Mouse (Mus musculus): ENCODE measurements at regions not wholly inside any gene's neighbourhood (a gene's known extent, or its start where the extent isn't known, plus 50 kb on each side); places are given as distances from the start of the nearest gene placed in this dataset.

GRCm38 (mm10) chr9:32006350-32006749 is 93.1 kb upstream of the Barx2 start:
- no peak overlapping the region for H3K4me2 ChIP-seq (replicated peaks)
- no peaks in the 10 kb centered on the region for H3K27me3 ChIP-seq
- H3K27ac ChIP-seq: no peak overlapping the region
- H3K9ac ChIP-seq: no peak overlapping the region
- H3K36me3 ChIP-seq: no peaks in the 10 kb centered on the region
- WGBS: 68% methylated on average over 4 of the region's 4 CpGs
- no peak for ATAC-seq (ENCODE audit: insufficient number of reproducible peaks, insufficient read depth, low FRiP score, low TSS enrichment)
- H3K4me3 ChIP-seq: no peak overlapping the region
- no peaks in the 10 kb centered on the region for H3K4me1 ChIP-seq
- no peaks in the 10 kb centered on the region for H3K9me3 ChIP-seq

DNA sequence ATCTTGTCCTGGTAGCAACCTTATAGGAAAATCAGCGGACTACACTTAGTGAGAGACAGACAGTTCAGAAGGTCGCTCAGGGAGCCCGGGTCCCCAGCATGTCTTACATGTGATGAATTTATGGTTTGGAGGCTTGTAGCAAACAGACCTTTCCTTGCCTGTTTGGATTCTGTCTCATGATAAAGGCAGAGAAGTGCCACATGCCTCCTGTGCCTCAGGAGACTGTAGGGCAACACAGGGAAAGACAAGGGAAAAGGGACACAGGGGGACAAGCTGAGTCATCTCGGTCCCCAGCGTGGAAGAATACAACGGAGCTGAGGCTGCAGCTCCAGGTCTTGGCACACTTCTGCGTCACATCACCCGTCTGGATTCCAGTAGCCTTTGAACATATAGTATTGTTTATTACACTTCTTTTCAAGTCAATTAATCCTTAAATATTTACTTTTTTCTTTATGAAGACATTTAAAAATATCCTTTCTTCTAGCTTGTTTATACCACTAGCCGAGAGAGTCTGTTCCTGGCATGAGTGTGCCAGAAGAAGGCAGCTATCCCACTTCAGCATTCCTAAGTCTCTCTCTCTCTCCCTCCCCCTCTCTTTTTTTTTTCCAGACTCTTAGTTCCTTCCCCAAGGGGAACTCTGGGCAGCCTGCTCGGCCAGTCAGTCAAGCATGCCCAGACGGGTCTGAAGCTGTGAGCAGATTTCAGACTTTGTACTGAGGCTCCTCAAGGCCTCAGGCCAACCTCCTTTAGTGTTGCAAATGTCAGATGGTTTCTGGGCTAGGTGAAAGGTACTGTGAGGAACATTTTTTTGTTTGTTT is 97.9 kb upstream of the Barx2 start:
- WGBS: 45% methylated on average over 11 of the region's 11 CpGs
- Histone ChIP-seq H3K4me3 (no peak overlapping the region), H3K27ac (no peak overlapping the region), H3K36me3 (no peaks in the 10 kb centered on the region), H3K27me3 (no peaks in the 10 kb centered on the region), H3K9me3 (no peaks in the 10 kb centered on the region), H3K4me2 (replicated peaks) (no peak overlapping the region), H3K9ac (no peak overlapping the region), H3K4me1 (no peaks in the 10 kb centered on the region)
- ATAC-seq (ENCODE audit: insufficient number of reproducible peaks, insufficient read depth, low FRiP score, low TSS enrichment): peak; percentile 28; the same call in 1 of the 2 replicates

DNA sequence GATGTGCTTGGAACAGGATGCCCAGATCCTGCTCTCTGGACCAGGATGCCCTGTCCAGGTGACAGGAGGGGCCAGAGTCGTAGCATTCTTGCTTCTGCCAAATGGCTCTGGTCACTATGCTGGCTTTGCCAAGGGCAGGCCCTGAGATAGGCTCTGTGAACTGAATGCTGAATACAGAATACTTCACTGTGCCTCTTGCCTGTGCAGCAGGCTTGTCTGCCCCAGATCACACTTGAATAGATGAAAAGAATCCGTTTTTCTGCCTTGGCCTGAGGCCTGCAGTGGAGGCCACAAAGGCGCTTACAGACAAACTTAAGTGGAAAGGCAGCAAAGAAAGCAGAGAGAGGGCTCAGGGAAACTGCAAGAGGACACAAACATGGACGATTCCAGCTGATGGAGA is 99.7 kb upstream of the Arhgap32 start:
- Histone ChIP-seq H3K4me2 (replicated peaks) (no peak overlapping the region), H3K4me1 (peaks cover 5% of the 10 kb centered on the region), H3K36me3 (no peaks in the 10 kb centered on the region), H3K4me3 (no peak overlapping the region), H3K27ac (no peak overlapping the region), H3K27me3 (no peaks in the 10 kb centered on the region), H3K9ac (no peak overlapping the region), H3K9me3 (no peaks in the 10 kb centered on the region)
- no peak for ATAC-seq (ENCODE audit: insufficient number of reproducible peaks, insufficient read depth, low FRiP score, low TSS enrichment)
- WGBS: 42% methylated on average over 4 of the region's 4 CpGs

DNA sequence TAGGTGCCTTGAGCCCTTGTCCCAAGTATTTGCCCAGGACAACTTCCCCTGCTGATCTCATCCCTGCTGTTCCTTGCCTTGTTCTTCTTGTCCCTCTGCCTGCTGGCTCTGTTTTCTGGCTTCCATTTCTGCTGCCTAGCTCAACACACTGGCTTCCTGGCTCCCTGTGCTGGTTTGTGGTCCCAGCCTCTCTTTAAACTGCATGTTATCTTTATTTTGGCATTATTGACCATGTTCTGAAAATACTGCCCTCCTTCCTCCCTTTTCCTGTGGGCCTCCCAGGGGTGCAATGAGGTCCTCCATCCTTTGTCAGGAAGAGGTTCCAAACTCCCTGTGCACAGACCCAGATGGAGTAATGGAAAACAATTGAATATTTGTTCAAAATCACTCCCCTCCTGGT is 97.9 kb upstream of the Arhgap32 start:
- H3K9me3 ChIP-seq: no peaks in the 10 kb centered on the region
- H3K9ac ChIP-seq: no peak overlapping the region
- ATAC-seq (ENCODE audit: insufficient number of reproducible peaks, insufficient read depth, low FRiP score, low TSS enrichment): no peak
- H3K4me2 ChIP-seq (replicated peaks): no peak overlapping the region
- H3K4me1 ChIP-seq: peaks cover 12% of the 10 kb centered on the region
- no peaks in the 10 kb centered on the region for H3K27me3 ChIP-seq
- no peaks in the 10 kb centered on the region for H3K36me3 ChIP-seq
- H3K27ac ChIP-seq: no peak overlapping the region
- H3K4me3 ChIP-seq: no peak overlapping the region

- no peak overlapping the region for H3K27ac ChIP-seq
- H3K4me2 ChIP-seq (replicated peaks): no peak overlapping the region
- WGBS: 77% methylated on average over 5 of the region's 5 CpGs
- no peak overlapping the region for H3K4me3 ChIP-seq
- H3K27me3 ChIP-seq: no peaks in the 10 kb centered on the region
- H3K9me3 ChIP-seq: no peaks in the 10 kb centered on the region
- no peaks in the 10 kb centered on the region for H3K36me3 ChIP-seq
- H3K9ac ChIP-seq: no peak overlapping the region
- peaks cover 12% of the 10 kb centered on the region for H3K4me1 ChIP-seq
- no peak for ATAC-seq (ENCODE audit: insufficient number of reproducible peaks, insufficient read depth, low FRiP score, low TSS enrichment)
Measured at GRCm38 (mm10) chr9:32019786-32020185, 96.2 kb upstream of the Arhgap32 start.

- no peak for ATAC-seq (ENCODE audit: insufficient number of reproducible peaks, insufficient read depth, low FRiP score, low TSS enrichment)
- Histone ChIP-seq H3K27me3 (no peaks in the 10 kb centered on the region), H3K4me2 (replicated peaks) (no peak overlapping the region), H3K9ac (no peak overlapping the region), H3K4me3 (no peak overlapping the region), H3K4me1 (peaks cover 12% of the 10 kb centered on the region), H3K36me3 (no peaks in the 10 kb centered on the region), H3K9me3 (no peaks in the 10 kb centered on the region), H3K27ac (peak overlapping the region; percentile 32; the same call in 1 of the 2 replicates)
- 26% methylated on average over 13 of the region's 13 CpGs for WGBS
Measured at GRCm38 (mm10) chr9:32020942-32021731, 94.8 kb upstream of the Arhgap32 start.

GRCm38 (mm10) chr9:32021755-32022154 is 94.2 kb upstream of the Arhgap32 start:
- Histone ChIP-seq H3K4me1 (peaks cover 12% of the 10 kb centered on the region), H3K4me2 (replicated peaks) (no peak overlapping the region)

DNA sequence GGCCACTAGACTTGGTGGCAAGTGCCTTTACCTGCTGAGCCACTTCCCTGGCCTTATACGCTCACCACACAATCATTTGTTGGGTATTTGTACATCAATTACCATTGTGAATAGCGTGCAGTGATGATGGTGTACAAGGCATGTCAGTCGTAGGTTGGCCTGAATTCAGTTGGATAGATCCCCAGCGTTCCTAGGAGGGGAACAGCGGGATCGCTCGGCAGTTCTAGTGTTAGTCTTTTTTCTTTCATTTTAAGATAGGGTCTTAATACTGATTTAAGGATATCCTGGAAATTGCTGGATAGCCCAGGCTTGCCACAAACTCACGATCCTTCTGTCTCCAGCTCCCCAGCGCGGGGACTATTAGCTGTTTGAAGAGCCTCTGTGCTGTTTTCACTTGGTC is 92.9 kb upstream of the Arhgap32 start:
- WGBS: 90% methylated on average over 10 of the region's 10 CpGs
- peaks cover 12% of the 10 kb centered on the region for H3K4me1 ChIP-seq
- H3K9ac ChIP-seq: no peak overlapping the region
- no peaks in the 10 kb centered on the region for H3K9me3 ChIP-seq
- H3K27me3 ChIP-seq: no peaks in the 10 kb centered on the region
- no peak overlapping the region for H3K27ac ChIP-seq
- no peak overlapping the region for H3K4me3 ChIP-seq
- no peak overlapping the region for H3K4me2 ChIP-seq (replicated peaks)
- ATAC-seq (ENCODE audit: insufficient number of reproducible peaks, insufficient read depth, low FRiP score, low TSS enrichment): no peak
- no peaks in the 10 kb centered on the region for H3K36me3 ChIP-seq

More at GRCm38 (mm10) chr9:32021755-32022154, 94.2 kb upstream of the Arhgap32 start:
- peak overlapping the region; percentile 32; the same call in 1 of the 2 replicates for H3K27ac ChIP-seq
- H3K9me3 ChIP-seq: no peaks in the 10 kb centered on the region
- ATAC-seq (ENCODE audit: insufficient number of reproducible peaks, insufficient read depth, low FRiP score, low TSS enrichment): no peak
- H3K36me3 ChIP-seq: no peaks in the 10 kb centered on the region
- H3K9ac ChIP-seq: no peak overlapping the region
- no peak overlapping the region for H3K4me3 ChIP-seq
- 23% methylated on average over 3 of the region's 3 CpGs for WGBS
- H3K27me3 ChIP-seq: no peaks in the 10 kb centered on the region

GRCm38 (mm10) chr9:32024767-32025166 is 91.2 kb upstream of the Arhgap32 start:
- 40% methylated on average over 5 of the region's 5 CpGs for WGBS
- H3K27me3 ChIP-seq: no peaks in the 10 kb centered on the region
- no peak for ATAC-seq (ENCODE audit: insufficient number of reproducible peaks, insufficient read depth, low FRiP score, low TSS enrichment)
- no peak overlapping the region for H3K4me2 ChIP-seq (replicated peaks)
- H3K4me3 ChIP-seq: no peak overlapping the region
- no peaks in the 10 kb centered on the region for H3K9me3 ChIP-seq
- H3K4me1 ChIP-seq: peaks cover 12% of the 10 kb centered on the region
- no peak overlapping the region for H3K9ac ChIP-seq
- no peak overlapping the region for H3K27ac ChIP-seq
- no peaks in the 10 kb centered on the region for H3K36me3 ChIP-seq

DNA sequence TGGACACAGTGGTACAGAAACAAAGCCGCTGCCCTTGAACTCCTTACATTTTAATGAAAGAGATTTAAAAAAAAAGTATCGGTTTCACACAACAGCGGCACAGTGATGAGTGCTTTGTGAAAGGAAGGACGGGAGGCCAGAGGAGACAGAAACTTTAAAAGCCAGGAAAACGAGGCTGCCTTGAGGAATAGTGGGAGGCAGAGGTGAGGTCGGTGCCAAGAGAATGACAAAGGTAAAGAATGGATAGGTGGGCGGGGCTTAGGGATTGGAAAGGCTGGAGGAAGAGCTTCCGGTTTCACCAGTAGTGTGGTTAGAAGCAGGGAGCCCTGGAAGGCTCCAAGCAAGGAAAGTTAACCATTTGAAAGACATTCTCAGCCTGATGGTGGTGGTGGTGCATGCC is 88.0 kb upstream of the Arhgap32 start:
- Histone ChIP-seq H3K4me1 (no peaks in the 10 kb centered on the region), H3K36me3 (no peaks in the 10 kb centered on the region), H3K9ac (no peak overlapping the region), H3K9me3 (no peaks in the 10 kb centered on the region), H3K27me3 (no peaks in the 10 kb centered on the region), H3K4me3 (no peak overlapping the region), H3K27ac (no peak overlapping the region), H3K4me2 (replicated peaks) (no peak overlapping the region)
- no peak for ATAC-seq (ENCODE audit: insufficient number of reproducible peaks, insufficient read depth, low FRiP score, low TSS enrichment)
- 26% methylated on average over 8 of the region's 8 CpGs for WGBS

GRCm38 (mm10) chr9:32029001-32029400 is 86.9 kb upstream of the Arhgap32 start:
- H3K4me1 ChIP-seq: peaks cover 9% of the 10 kb centered on the region
- no peaks in the 10 kb centered on the region for H3K36me3 ChIP-seq
- no peaks in the 10 kb centered on the region for H3K27me3 ChIP-seq
- ATAC-seq (ENCODE audit: insufficient number of reproducible peaks, insufficient read depth, low FRiP score, low TSS enrichment): no peak
- no peaks in the 10 kb centered on the region for H3K9me3 ChIP-seq
- no peak overlapping the region for H3K4me3 ChIP-seq
- H3K9ac ChIP-seq: no peak overlapping the region
- 93% methylated on average over 1 of the region's 1 CpGs for WGBS
- H3K4me2 ChIP-seq (replicated peaks): no peak overlapping the region
- H3K27ac ChIP-seq: no peak overlapping the region

- H3K27ac ChIP-seq: no peak overlapping the region
- no peak overlapping the region for H3K4me3 ChIP-seq
- peaks cover 14% of the 10 kb centered on the region for H3K4me1 ChIP-seq
- H3K4me2 ChIP-seq (replicated peaks): no peak overlapping the region
- no peak overlapping the region for H3K9ac ChIP-seq
- no peak for ATAC-seq (ENCODE audit: insufficient number of reproducible peaks, insufficient read depth, low FRiP score, low TSS enrichment)
- WGBS: 69% methylated on average over 2 of the region's 2 CpGs
- no peaks in the 10 kb centered on the region for H3K9me3 ChIP-seq
- no peaks in the 10 kb centered on the region for H3K27me3 ChIP-seq
- H3K36me3 ChIP-seq: no peaks in the 10 kb centered on the region
Measured at GRCm38 (mm10) chr9:32029786-32030185, 86.2 kb upstream of the Arhgap32 start.

All from embryonic facial prominence, embryonic 12.5 days (tissue).